Mouse (Mus musculus) mesoderm, embryonic 11.5 days (tissue): ENCODE data around the gene 9930021J03Rik.
A peak's percentile ranks its signal among the peaks of the same experiment; 100 is the strongest.

Source experiments
- DNase-seq: peaks from one replicate; pipeline ENCODE4 v3.0.0-alpha.2; 2012; ENCODE audit warnings: low read depth, low spot score

Gene 9930021J03Rik

GRCm38 (mm10) chr19:29805917-29806785 is at the start of gene 9930021J03Rik:
9930021J03Rik (minus strand) TSS chr19:29805989.
- DNase-seq: peak; percentile 99

DNA sequence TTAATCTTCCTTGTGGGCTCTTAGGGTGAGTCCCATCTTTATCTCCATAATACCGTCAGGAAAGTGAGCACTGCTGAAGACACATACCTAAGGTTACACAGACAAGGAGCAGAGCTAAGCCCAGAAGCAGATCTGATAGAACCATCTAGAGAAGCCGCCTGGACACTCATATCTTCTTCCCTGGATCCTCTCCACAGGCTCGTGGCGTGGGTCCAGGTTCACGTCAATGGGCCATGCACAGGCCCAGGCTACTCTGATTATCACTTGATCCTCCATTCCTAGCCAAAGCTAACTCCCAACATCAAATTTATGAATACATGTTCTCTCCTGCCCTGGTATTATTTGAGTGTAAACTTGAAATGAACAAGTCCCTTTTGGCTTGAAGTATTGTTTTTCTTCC is 47.9 kb upstream of the 9930021J03Rik start:
- no peak for DNase-seq

GRCm38 (mm10) chr19:29851036-29851690 is 45.4 kb upstream of the 9930021J03Rik start:
- DNase-seq: no peak

GRCm38 (mm10) chr19:29849924-29850551 is 44.2 kb upstream of the 9930021J03Rik start:
- no peak for DNase-seq

DNA sequence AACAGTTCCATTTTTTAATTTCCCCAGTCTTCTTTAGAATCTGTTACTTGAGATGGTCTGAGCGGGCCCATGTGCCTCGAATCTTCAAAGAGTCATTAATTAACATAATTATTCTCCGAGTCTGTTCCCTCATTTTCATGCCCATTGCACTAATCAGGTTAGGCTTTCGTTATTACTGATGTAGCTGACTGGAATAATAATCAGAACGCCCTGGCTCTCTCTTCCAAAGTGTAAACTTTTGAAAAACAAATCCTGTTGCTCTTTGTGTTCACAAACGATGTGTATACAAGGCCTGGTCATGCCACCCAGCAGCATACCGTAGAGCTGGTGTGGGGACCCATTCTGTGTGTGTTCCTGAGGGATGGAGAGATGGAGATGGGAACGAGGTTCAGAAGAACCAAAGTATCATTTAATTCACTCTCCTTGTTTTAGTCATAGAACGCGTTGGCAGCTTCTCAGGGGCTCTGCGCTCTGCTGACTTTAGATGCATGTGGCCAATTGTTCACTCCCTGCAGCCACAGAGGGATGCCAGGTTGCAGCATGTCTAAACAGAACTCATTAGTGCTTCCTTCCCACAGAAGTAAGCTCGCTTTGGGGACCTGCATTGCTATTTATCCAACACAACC is 38.4 kb upstream of the 9930021J03Rik start:
- DNase-seq: no peak

- no peak for DNase-seq
These were observed 37.8 kb upstream of the 9930021J03Rik start for GRCm38 (mm10) chr19:29843641-29844035.

GRCm38 (mm10) chr19:29842973-29843372 is 37.2 kb upstream of the 9930021J03Rik start:
- no peak for DNase-seq

DNA sequence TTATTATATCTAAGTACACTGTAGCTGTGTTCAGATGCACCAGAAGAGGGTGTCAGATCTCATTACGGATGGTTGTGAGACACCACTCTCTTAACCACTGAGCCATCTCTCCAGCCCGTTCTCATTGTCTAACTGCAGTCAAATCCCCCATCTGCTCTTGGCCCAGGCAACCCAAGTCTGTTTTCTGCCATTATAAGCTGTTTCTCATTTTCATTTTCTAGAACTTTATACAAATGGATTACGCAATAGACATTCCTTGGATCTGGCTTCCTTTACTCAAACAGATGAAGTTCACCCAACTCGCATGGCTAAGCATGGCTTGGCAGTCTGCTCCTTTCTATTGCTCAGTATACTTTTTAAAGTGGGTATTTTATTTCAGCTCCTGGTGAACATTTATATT is 34.9 kb upstream of the 9930021J03Rik start:
- DNase-seq: no peak

GRCm38 (mm10) chr19:29838636-29839135 is 32.9 kb upstream of the 9930021J03Rik start:
- DNase-seq: no peak

GRCm38 (mm10) chr19:29838171-29838570 is 32.4 kb upstream of the 9930021J03Rik start:
- DNase-seq: no peak

GRCm38 (mm10) chr19:29835364-29836034 is 29.7 kb upstream of the 9930021J03Rik start:
- no peak for DNase-seq

- no peak for DNase-seq
These were observed 25.1 kb upstream of the 9930021J03Rik start for GRCm38 (mm10) chr19:29830911-29831310.

GRCm38 (mm10) chr19:29828558-29828957 is 22.8 kb upstream of the 9930021J03Rik start:
- DNase-seq: no peak

DNA sequence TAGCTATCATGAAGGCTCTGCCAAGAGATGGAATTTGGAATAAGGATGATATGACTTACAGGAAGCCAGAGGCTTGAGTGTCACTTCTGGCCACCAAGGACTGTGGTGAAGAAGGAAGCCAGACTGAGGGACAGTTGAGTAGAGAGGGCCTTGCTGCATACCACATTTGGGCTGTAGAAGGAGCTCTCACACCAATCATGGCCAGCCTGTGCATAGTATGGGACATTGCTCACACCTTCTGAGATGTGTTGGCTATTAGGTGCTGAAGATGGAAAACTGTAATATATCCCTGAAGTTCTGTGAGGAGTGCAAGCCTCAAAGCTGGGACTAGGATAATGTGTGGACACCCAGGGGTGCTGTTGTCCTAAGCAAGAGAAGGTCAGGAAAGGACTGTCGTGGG is 20.9 kb upstream of the 9930021J03Rik start:
- DNase-seq: no peak

DNA sequence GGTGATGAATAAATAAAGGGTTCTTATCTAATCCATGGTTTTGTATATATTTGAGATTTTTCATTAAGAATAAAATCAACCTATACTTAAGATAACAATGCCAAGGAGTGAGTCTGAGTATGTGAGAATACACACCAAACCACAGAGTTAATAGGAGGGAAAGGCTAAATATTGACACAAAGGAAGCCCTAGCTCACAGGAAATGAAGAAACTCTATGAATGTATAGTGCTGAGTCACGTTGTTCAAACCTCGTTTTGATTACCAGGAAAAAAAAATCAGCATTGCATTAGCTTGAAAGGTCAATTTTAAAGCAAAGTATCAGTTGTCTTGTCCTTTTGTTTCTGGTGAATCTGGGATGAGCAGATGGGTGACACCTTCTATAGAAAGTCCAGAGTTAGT is 19.2 kb upstream of the 9930021J03Rik start:
- DNase-seq: no peak

DNA sequence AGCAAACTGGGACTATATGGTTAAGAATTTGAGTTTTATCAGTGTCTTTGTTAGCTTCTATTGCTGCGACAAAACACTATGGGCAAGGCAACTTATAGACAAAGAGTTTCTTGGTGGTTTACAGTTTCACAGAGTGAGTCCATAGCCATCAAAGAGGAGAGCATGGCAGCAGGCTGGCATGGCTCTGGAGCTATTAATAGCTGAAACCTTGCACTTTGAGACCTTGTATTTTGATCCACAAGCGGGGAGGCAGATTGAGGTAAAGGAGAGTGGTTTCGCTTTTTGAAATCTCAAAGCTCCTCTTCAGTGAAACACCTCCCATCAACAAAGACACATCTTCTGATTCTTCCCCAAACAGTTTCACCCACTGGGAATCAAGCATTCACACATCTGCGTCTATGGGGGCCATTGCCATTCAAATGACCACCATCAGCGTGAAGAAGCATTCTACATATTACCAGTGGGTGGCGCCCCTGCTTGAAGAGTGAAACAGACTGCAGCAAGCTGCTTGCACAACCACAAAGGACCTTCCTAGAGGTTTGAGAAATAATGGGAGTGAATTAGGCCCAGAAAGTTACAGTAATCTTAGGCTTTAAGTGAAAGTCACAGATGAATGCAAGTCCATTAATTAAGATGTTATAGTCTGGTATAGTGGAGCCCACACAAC is 18.4 kb upstream of the 9930021J03Rik start:
- DNase-seq: peak; percentile 60

DNA sequence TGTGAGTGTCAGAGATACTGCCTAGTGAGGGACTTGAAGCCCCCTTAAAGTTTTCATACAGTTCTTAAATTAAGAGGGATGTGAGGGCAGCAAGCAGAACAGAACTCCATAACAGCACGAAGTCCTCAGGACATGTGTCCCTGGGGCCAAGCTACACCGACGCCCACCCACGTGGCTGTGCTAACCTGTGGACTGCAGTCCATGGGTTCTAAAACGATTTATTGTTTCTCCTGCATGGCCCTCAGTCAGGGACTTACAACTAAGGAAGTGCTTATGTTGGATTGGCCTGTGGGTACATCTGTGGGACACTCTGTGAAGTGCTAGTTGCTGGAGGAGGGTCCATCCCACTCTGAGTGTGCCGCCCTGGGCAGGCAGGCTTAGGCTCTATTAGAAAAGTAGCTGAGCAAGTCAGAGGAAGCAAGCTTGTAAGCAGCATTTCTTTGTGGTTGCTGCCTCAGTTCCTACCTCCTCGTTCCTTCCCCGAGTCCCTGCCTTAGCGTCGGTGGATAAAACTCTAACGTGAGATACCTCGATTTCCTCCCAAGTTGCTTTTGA is 17.7 kb upstream of the 9930021J03Rik start:
- DNase-seq: no peak

GRCm38 (mm10) chr19:29820966-29821365 is 15.2 kb upstream of the 9930021J03Rik start:
- DNase-seq: peak; percentile 68

- peak; percentile 86 for DNase-seq
These were observed 7.0 kb upstream of the 9930021J03Rik start, which contains the start of gene Ranbp6 for GRCm38 (mm10) chr19:29812581-29813460. Ranbp6 (minus strand) TSS chr19:29812974.
